Mouse (Mus musculus): ENCODE measurements around the gene Fgfr2. TPM values are rescaled to one million over a fixed set of nuclear protein-coding genes. Genes with fewer than 3 reads are reported as not detected.
"Not testable (repeated sequence)": the region's sequence is repeated elsewhere in the genome, so short reads cannot be mapped to it uniquely, and the experiment has no call there.

Fgfr2 gene
- polyA plus RNA-seq, 1 experiment from 2014 or later = 34.1 TPM

GRCm38 (mm10) chr7:132540597-132540996 is 582.6 kb downstream of the Fgfr2 start:
- H3K27ac ChIP-seq (ENCODE audit: poor library complexity, severe bottlenecking) = no peak overlapping the region
- ATAC-seq (ENCODE audit: insufficient number of reproducible peaks, low FRiP score) = no peak
- H3K27me3 ChIP-seq (replicated peaks) = no peaks in the 10 kb centered on the region
- 78% methylated on average over 4 of the region's 4 CpGs for WGBS
- H3K9me3 ChIP-seq (replicated peaks) = no peaks in the 10 kb centered on the region
- H3K36me3 ChIP-seq = no peaks in the 10 kb centered on the region
- no peak overlapping the region for H3K9ac ChIP-seq
- no peak overlapping the region for H3K4me2 ChIP-seq
- no peak overlapping the region for H3K4me3 ChIP-seq
- H3K4me1 ChIP-seq (replicated peaks) = no peaks in the 10 kb centered on the region

GRCm38 (mm10) chr7:132529206-132529605 is 593.9 kb downstream of the Fgfr2 start:
- WGBS = 65% methylated on average over 3 of the region's 3 CpGs
- no peak for ATAC-seq (ENCODE audit: insufficient number of reproducible peaks, low FRiP score)
- H3K36me3 ChIP-seq = no peaks in the 10 kb centered on the region

GRCm38 (mm10) chr7:132513419-132513982 is 609.6 kb downstream of the Fgfr2 start:
- no peak overlapping the region for H3K4me3 ChIP-seq
- WGBS = 69% methylated on average over 7 of the region's 7 CpGs
- H3K27ac ChIP-seq (ENCODE audit: poor library complexity, severe bottlenecking) = no peak overlapping the region
- H3K9me3 ChIP-seq (replicated peaks) = no peaks in the 10 kb centered on the region
- no peaks in the 10 kb centered on the region for H3K36me3 ChIP-seq
- 0 out of 2 replicates have a peak, but pooled peaks cover 4% of the 10 kb centered on the region for H3K27me3 ChIP-seq (replicated peaks)
- no peak overlapping the region for H3K9ac ChIP-seq
- H3K4me2 ChIP-seq = no peak overlapping the region
- H3K4me1 ChIP-seq (replicated peaks) = peaks cover 7% of the 10 kb centered on the region
- ATAC-seq (ENCODE audit: insufficient number of reproducible peaks, low FRiP score) = no peak

More at GRCm38 (mm10) chr7:132529206-132529605, 593.9 kb downstream of the Fgfr2 start:
- Histone ChIP-seq H3K9ac (no peak overlapping the region), H3K4me1 (replicated peaks) (no peaks in the 10 kb centered on the region), H3K27ac (ENCODE audit: poor library complexity, severe bottlenecking) (no peak overlapping the region), H3K4me2 (no peak overlapping the region), H3K4me3 (no peak overlapping the region), H3K27me3 (replicated peaks) (peaks cover 16% of the 10 kb centered on the region; the same call in 1 of the 2 replicates), H3K9me3 (replicated peaks) (no peaks in the 10 kb centered on the region)

- 37% methylated on average over 2 of the region's 2 CpGs for WGBS
- Histone ChIP-seq H3K4me2 (no peak overlapping the region), H3K4me1 (replicated peaks) (peaks cover 7% of the 10 kb centered on the region), H3K9ac (no peak overlapping the region), H3K9me3 (replicated peaks) (no peaks in the 10 kb centered on the region), H3K27ac (ENCODE audit: poor library complexity, severe bottlenecking) (no peak overlapping the region), H3K27me3 (replicated peaks) (0 out of 2 replicates have a peak, but pooled peaks cover 4% of the 10 kb centered on the region), H3K36me3 (no peaks in the 10 kb centered on the region), H3K4me3 (no peak overlapping the region)
- ATAC-seq (ENCODE audit: insufficient number of reproducible peaks, low FRiP score) = no peak
These were observed 614.0 kb downstream of the Fgfr2 start for GRCm38 (mm10) chr7:132509110-132509509.

GRCm38 (mm10) chr7:132507361-132507760 is 615.8 kb downstream of the Fgfr2 start:
- ATAC-seq (ENCODE audit: insufficient number of reproducible peaks, low FRiP score) = no peak
- Histone ChIP-seq H3K9ac (no peak overlapping the region), H3K27me3 (replicated peaks) (0 out of 2 replicates have a peak, but pooled peaks cover under 1% of the 10 kb centered on the region), H3K4me1 (replicated peaks) (peaks cover 7% of the 10 kb centered on the region), H3K36me3 (no peaks in the 10 kb centered on the region), H3K4me3 (no peak overlapping the region), H3K4me2 (no peak overlapping the region), H3K9me3 (replicated peaks) (no peaks in the 10 kb centered on the region), H3K27ac (ENCODE audit: poor library complexity, severe bottlenecking) (no peak overlapping the region)
- 53% methylated on average over 4 of the region's 4 CpGs for WGBS

DNA sequence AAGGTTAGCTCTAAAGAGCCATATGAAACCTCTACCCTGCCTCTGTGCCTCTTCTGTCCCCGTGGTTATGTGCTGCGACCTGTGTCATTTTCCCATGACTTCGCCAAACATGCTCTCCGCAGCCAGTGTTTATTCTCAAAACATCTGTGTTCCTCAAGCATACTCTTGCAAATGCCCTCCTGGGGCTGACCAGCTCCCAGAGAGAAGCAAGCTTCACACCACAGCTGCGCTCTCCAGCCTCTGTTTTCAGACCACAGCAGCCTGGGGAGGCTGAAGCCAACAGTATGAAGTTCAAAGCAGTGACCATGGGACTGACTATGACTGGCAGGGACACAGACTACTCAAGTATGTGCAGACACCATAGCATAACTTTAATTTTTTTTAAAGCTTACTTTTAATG is 616.9 kb downstream of the Fgfr2 start:
- no peaks in the 10 kb centered on the region for H3K36me3 ChIP-seq
- H3K27ac ChIP-seq (ENCODE audit: poor library complexity, severe bottlenecking) = no peak overlapping the region
- no peak for ATAC-seq (ENCODE audit: insufficient number of reproducible peaks, low FRiP score)
- no peaks in the 10 kb centered on the region for H3K27me3 ChIP-seq (replicated peaks)
- H3K4me3 ChIP-seq = no peak overlapping the region
- WGBS = 29% methylated on average over 5 of the region's 5 CpGs
- H3K9me3 ChIP-seq (replicated peaks) = no peaks in the 10 kb centered on the region
- peaks cover 7% of the 10 kb centered on the region for H3K4me1 ChIP-seq (replicated peaks)
- no peak overlapping the region for H3K4me2 ChIP-seq
- no peak overlapping the region for H3K9ac ChIP-seq

DNA sequence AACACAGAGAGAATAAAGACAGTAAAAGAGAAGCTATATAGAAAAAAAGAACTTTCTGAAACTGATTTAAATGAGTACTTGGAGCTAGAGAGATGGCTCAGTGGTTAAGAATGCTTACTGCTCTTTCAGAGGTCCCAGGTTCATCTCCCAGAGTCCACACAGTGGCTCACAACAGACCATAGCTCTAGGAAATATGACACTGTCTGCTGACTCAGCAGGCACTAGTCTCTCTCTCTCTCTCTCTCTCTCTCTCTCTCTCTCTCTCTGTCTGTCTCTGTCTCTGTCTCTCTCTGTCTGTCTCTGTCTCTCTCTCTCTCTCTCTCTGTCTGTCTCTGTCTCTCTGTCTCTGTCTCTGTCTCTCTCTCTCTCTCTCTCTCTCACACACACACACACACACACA is 620.7 kb downstream of the Fgfr2 start:
- H3K27ac ChIP-seq (ENCODE audit: poor library complexity, severe bottlenecking); ATAC-seq (ENCODE audit: insufficient number of reproducible peaks, low FRiP score); H3K9me3 ChIP-seq (replicated peaks); H3K9ac ChIP-seq; H3K4me1 ChIP-seq (replicated peaks); H3K4me2 ChIP-seq; H3K36me3 ChIP-seq; H3K4me3 ChIP-seq; H3K27me3 ChIP-seq (replicated peaks): not testable (repeated sequence)

GRCm38 (mm10) chr7:132497142-132497541 is 626.0 kb downstream of the Fgfr2 start:
- H3K9me3 ChIP-seq (replicated peaks) = no peaks in the 10 kb centered on the region
- peaks cover 20% of the 10 kb centered on the region for H3K4me1 ChIP-seq (replicated peaks)
- H3K4me3 ChIP-seq = no peak overlapping the region
- 91% methylated on average over 3 of the region's 3 CpGs for WGBS
- no peak overlapping the region for H3K27ac ChIP-seq (ENCODE audit: poor library complexity, severe bottlenecking)
- H3K36me3 ChIP-seq = no peaks in the 10 kb centered on the region
- H3K4me2 ChIP-seq = no peak overlapping the region
- no peak for ATAC-seq (ENCODE audit: insufficient number of reproducible peaks, low FRiP score)
- no peak overlapping the region for H3K9ac ChIP-seq
- H3K27me3 ChIP-seq (replicated peaks) = no peaks in the 10 kb centered on the region

DNA sequence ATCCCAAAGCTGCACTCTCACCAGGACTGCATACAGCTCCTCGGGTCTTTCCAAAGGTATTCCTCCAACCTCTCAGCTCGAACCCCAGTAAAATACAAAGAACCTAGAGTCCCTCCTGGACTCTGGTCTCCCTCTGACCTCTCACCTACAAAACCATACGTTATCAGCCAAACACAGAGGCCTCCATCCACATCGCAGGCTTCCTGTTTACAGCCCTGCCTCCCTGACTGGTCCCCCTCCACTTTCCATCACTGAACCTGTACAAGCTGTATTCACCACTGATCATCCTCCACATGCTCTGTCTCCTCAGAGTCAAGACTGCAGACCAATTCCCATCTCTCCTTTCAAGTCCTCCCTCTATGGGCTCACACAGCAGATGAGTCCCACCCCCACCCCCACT is 628.9 kb downstream of the Fgfr2 start:
- H3K36me3 ChIP-seq = no peaks in the 10 kb centered on the region
- H3K27me3 ChIP-seq (replicated peaks) = no peaks in the 10 kb centered on the region
- no peak overlapping the region for H3K4me3 ChIP-seq
- H3K9me3 ChIP-seq (replicated peaks) = no peaks in the 10 kb centered on the region
- H3K4me1 ChIP-seq (replicated peaks) = peaks cover 20% of the 10 kb centered on the region
- no peak overlapping the region for H3K27ac ChIP-seq (ENCODE audit: poor library complexity, severe bottlenecking)
- H3K4me2 ChIP-seq = no peak overlapping the region
- 42% methylated on average over 4 of the region's 4 CpGs for WGBS
- ATAC-seq (ENCODE audit: insufficient number of reproducible peaks, low FRiP score) = peak; percentile 65
- H3K9ac ChIP-seq = no peak overlapping the region

GRCm38 (mm10) chr7:132493632-132494031 is 629.5 kb downstream of the Fgfr2 start:
- peak; percentile 64; the same call in 1 of the 2 replicates for ATAC-seq (ENCODE audit: insufficient number of reproducible peaks, low FRiP score)
- Histone ChIP-seq H3K4me2 (no peak overlapping the region), H3K27me3 (replicated peaks) (0 out of 2 replicates have a peak, but pooled peaks cover 3% of the 10 kb centered on the region), H3K4me1 (replicated peaks) (peaks cover 20% of the 10 kb centered on the region), H3K4me3 (no peak overlapping the region), H3K36me3 (no peaks in the 10 kb centered on the region), H3K9me3 (replicated peaks) (no peaks in the 10 kb centered on the region), H3K9ac (no peak overlapping the region), H3K27ac (ENCODE audit: poor library complexity, severe bottlenecking) (no peak overlapping the region)
- WGBS = 61% methylated on average over 3 of the region's 3 CpGs

- Histone ChIP-seq H3K27me3 (replicated peaks) (0 out of 2 replicates have a peak, but pooled peaks cover 3% of the 10 kb centered on the region), H3K9me3 (replicated peaks) (no peaks in the 10 kb centered on the region), H3K4me2 (no peak overlapping the region), H3K4me3 (no peak overlapping the region), H3K36me3 (no peaks in the 10 kb centered on the region), H3K4me1 (replicated peaks) (peaks cover 20% of the 10 kb centered on the region), H3K9ac (no peak overlapping the region), H3K27ac (ENCODE audit: poor library complexity, severe bottlenecking) (no peak overlapping the region)
- WGBS = 82% methylated on average over 7 of the region's 7 CpGs
- ATAC-seq (ENCODE audit: insufficient number of reproducible peaks, low FRiP score) = no peak
These were observed 631.2 kb downstream of the Fgfr2 start for GRCm38 (mm10) chr7:132491902-132492301.

DNA sequence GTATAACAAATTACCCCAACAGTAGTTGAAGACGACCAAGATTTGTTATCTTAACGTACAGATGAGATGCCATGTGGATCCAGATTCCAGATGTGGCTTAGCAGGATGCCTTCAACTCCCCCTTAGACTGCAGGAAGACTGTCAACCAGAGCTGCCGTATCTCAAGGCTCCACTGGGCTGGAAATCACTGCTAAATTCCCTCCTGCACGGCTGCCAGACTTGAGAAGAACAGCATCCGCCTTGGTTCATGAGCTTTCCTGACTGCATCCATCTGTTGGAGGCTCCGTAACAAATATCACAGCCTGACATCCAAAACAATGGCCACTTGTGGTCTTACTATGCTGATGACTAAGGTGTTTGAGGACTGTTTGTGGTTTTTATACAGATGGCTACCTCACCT is 635.8 kb downstream of the Fgfr2 start:
- Histone ChIP-seq H3K4me3 (no peak overlapping the region), H3K27ac (ENCODE audit: poor library complexity, severe bottlenecking) (no peak overlapping the region)
- no peak for ATAC-seq (ENCODE audit: insufficient number of reproducible peaks, low FRiP score)

More for the DNA sequence above, 635.8 kb downstream of the Fgfr2 start:
- WGBS = 49% methylated on average over 6 of the region's 6 CpGs
- Histone ChIP-seq H3K36me3 (no peaks in the 10 kb centered on the region), H3K9ac (no peak overlapping the region), H3K27me3 (replicated peaks) (0 out of 2 replicates have a peak, but pooled peaks cover 3% of the 10 kb centered on the region), H3K4me2 (no peak overlapping the region), H3K4me1 (replicated peaks) (no peaks in the 10 kb centered on the region; the same call in 1 of the 2 replicates), H3K9me3 (replicated peaks) (no peaks in the 10 kb centered on the region)
